Mouse (Mus musculus): ENCODE data around the gene Sec24b. TPM values are rescaled to one million over a fixed set of nuclear protein-coding genes. Genes with fewer than 3 reads are reported as not detected.

The Sec24b gene
- polyA plus RNA-seq, 1 experiment from 2014 or later = 24.7 TPM

Other genes starting within 250 kb of the Sec24b start
- not detected in 2 replicates for gene Rrh, start 239.0 kb downstream of the Sec24b start, polyA plus RNA-seq (2015; fragmentation: Nextera tagmentation; extraction: Ambion mirVana)
- gene Gar1, start 230.2 kb downstream of the Sec24b start, polyA plus RNA-seq (2015; fragmentation: Nextera tagmentation; extraction: Ambion mirVana) = 87.7 and 93.2 TPM in 2 replicates
- 57.2 and 57.9 TPM in 2 replicates for gene Cfi, start 225.7 kb downstream of the Sec24b start, polyA plus RNA-seq (2015; fragmentation: Nextera tagmentation; extraction: Ambion mirVana)
- 68.9 and 69.1 TPM in 2 replicates for gene Pla2g12a, start 182.9 kb downstream of the Sec24b start, polyA plus RNA-seq (2015; fragmentation: Nextera tagmentation; extraction: Ambion mirVana)
- gene Casp6, start 160.1 kb downstream of the Sec24b start, polyA plus RNA-seq (2015; fragmentation: Nextera tagmentation; extraction: Ambion mirVana) = 142 and 147 TPM in 2 replicates
- 2.5 and 3.5 TPM in 2 replicates for gene Mcub, start 91.3 kb downstream of the Sec24b start, polyA plus RNA-seq (2015; fragmentation: Nextera tagmentation; extraction: Ambion mirVana)
- 1.9 TPM in 2 replicates for gene Col25a1, start 69.9 kb upstream of the Sec24b start, polyA plus RNA-seq (2015; fragmentation: Nextera tagmentation; extraction: Ambion mirVana)